Mouse (Mus musculus) erythroblast, embryonic 14.5 days (primary cell): ENCODE measurements around the gene Eif4a2.

Source experiments
- GATA1 ChIP-seq: IDR thresholded peaks from 2 replicates; pipeline ENCODE4 v1.6.1; 2012; ENCODE audit warnings: low read length, inconsistent platforms, mixed read lengths
- TAL1 ChIP-seq: IDR thresholded peaks from 3 replicates; pipeline ENCODE4 v1.6.1; 2012; ENCODE audit warnings: low read length, inconsistent platforms, mixed read lengths

DNA sequence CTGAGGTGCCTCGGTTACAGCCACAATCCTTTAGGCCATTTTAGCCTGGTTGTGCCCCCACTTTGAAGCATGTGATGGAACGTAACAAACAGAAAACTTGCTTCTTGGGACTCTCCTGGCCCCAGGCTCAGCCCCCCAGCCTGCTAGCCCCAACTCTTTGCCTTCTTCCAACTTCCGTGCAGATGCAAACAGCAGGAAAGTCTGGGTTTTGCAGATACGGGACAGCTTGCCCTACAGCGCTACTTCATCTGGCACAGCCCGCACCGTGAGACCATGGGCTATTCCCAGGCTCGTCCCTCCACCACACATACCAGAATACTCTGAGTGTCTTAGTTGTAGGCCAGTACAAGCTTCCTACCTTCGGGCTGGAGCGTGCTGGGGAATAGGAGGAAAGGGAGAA lies 6.6 kb upstream of the Eif4a2 start:
- TF ChIP-seq GATA1 (no peak), TAL1 (no peak)
